Mouse (Mus musculus): Measurements from ENCODE around the gene Kdm7a.
A peak's percentile ranks its signal among the peaks of the same experiment; 100 is the strongest.

Gene Kdm7a

GRCm38 (mm10) chr6:39205650-39206580, 674 bp downstream of the Kdm7a start:
- no peak for DNase-seq

DNA sequence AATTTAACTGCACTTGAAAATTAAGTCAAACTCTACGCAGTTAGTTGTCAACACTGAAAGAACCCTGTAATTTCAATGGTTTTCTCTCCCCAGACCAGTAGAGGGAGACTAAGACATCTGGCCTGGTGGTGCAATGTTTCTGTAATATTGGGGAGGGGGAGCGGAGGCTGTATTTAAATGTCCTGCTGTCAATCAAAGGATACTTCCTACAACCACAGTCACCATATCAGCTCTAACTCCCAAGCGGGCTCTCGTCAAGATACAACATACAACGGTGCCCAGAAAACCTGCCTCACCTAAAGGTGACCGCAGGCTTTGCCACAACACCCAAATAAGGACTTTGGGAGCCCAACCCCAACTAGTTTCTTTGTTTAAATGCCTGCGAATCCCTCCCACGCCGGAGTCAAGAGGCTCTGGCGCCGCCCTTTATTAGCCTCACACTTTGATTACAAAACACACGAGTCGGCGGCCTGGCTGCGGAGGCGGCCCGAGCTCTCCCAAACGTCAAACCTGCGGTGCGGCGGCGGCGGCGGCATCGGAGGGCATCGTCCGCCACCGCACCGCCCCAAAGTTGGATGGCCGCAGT, 1.4 kb downstream of the Kdm7a start:
- peak; percentile 87 for DNase-seq

DNA sequence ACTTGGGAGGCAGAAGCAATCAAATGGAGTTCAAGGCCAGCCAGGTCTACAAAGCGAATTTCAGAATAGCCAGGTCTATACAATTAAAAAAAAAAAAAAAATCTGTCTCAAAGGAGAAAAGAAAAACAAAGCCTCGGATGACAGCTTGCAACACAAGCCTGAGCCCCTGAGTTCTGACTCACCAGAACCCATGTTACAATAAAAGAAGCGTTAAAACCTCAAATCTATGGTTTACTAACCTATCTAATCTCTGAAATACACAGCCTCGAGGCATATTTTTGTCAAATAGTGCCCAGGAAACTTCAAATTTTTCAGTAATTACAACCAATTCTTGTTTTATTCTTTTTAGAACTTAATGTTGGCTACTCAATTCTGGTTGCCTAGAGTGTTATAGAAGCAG, 2.1 kb downstream of the Kdm7a start:
- no peak for DNase-seq

DNA sequence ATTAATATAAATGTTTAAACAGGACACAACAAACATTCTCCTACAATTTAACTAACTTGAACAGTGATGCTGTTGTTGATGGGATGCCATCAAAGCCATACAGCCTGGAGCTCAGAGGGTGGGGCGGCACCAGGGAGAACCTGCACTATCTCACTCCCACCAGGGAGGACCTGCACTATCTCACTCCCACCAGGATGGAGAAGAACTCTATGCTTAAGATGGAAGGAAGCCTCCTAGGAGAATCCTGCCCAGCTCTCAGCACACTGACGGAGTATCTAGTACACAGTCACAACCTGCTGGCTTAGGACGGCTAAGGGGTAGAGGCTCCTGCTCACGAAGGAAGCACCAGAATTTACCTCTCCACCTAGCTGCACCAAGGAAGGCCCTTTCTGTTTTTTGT, 3.4 kb downstream of the Kdm7a start:
- DNase-seq = no peak

DNA sequence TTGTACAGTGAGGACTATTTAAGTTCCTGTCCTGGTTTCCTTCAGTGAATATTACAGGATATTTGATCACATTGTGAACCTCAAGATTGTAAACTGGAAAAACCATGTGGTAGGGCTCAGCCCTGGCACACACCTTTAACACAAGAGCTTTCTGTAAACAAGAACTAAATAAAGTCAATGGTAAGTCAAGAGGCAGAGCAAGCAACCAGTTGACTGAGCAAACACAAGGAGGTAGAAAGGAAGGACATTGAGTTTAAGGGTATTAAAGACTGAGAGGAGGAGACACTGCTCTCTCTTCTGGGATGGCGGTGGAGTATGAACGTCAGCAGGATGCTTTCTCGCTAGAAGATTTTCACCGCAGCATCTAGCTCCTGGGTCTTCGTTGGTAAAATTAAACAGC, 13.6 kb downstream of the Kdm7a start:
- no peak for DNase-seq

DNA sequence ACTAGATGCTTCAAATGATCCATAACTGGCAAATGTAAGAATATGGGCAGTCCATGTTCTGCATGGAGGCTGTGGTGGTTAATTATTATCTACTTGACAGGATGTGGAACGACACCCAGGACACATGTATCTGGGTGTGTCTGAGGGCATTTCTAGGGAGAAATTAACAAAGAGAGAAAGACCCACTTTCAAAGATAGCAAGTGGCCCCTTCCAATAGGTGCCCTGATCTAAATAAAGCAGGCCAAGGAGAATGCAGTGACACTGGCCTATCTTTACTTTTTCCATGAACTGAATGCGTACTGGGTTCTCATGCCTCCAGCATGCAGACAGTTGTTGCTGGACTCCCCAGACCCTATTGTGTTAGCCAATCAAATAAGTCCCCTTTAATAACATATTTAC, 15.1 kb downstream of the Kdm7a start:
- DNase-seq = peak; percentile 17

DNA sequence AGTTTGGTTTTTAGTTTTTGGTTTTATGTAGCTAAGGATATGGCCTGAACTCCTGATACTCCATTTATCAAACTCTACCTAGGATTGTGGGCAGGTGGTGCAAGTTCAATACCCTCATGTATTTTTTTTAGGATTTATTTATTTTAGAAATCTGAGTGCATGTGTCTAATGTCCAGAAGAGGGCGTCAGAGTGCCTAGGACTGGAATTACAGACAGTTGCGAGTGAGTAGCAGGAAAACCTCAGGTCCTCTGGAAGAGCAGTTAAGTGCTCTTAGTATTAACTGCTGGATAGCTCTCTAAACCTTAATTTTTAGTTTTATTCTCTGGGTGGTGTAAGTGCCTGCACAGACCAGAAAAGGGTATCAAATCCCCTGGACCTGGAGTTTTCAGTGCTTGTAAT, 19.4 kb downstream of the Kdm7a start:
- peak; percentile 44 for DNase-seq

GRCm38 (mm10) chr6:39169089-39169488, 37.5 kb downstream of the Kdm7a start:
- DNase-seq = no peak

DNA sequence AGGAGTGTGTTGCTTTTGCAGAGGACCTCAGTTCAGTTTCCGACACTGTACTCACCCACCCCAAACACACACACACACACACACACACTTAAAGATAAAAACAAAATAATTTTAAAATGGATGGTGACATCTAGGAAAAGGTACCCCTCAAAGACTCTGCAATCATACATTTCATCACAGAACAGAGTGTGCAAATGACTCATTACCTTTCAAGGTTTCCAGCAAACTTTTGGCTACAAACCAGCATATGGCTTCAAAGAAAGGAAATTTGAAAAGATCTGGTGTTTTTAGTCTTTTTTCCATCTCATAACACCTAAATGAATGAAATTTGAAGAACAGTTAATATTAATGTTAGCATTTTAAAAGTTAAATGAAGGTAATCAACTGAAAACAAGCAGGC, 41.7 kb downstream of the Kdm7a start:
- DNase-seq = no peak

GRCm38 (mm10) chr6:39161975-39162374, 44.6 kb downstream of the Kdm7a start:
- no peak for DNase-seq

DNA sequence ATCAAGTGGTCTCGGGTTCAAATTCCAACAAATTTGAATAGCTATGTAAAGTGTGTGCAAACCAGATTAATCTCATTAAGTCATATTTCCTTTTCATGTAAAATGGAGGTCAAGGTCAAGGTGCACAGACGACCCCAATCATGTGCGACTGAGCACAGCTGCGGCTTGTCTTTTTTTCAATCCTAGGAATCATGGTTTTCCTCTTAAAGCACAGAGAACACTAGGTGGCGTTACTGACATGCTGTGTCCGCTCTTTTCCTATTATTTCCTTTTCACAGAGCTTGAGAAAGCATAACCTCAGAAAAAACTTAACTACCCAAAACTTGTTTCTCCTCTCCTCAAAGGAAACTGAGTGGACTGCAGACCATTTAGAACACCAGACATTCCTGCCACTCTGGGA, 60.5 kb downstream of the Kdm7a start:
- peak; percentile 19 for DNase-seq

- DNase-seq = no peak
Observed at GRCm38 (mm10) chr6:39132556-39132955, 74.0 kb downstream of the Kdm7a start.

DNA sequence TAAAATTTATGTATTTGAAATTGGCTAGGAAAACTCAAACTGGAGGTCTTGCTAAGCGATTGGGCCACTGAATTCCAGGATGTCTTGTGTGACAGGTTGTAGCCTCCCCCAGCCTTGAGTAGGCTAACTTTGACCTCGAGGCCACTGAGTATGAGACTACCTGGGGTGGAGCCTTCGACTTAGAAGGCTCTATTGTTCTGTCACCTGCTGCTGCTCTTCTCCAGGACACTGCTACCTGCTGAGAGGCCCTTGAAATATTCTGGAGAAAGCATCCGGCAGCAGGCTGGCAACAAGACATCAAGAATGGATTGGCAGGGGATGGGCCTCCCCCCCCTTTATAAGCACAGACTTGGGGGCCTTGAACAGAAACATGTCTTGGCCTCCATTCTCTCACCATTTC, 75.1 kb downstream of the Kdm7a start:
- DNase-seq = no peak

GRCm38 (mm10) chr6:39124719-39125118, 81.9 kb downstream of the Kdm7a start:
- no peak for DNase-seq

DNA sequence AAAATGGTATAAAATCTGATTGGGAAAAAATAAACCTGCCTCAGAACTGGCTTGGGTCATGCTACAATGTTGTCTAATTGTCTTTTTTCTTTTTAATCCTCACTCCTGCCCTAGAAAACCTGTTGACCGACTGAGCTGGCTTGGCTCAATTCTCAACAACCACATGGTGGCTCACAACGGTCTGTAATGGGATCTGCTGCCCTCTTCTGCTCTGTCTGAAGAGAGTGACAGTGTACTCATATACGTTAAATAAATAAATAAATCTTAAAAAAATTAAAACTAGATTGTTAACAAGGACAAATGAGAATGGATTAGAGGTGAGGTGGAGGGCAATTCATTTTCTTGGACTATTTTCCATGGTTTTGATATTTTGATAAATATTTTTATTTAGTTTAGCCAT, 85.9 kb downstream of the Kdm7a start:
- DNase-seq = no peak

GRCm38 (mm10) chr6:39118456-39118881, 88.1 kb downstream of the Kdm7a start:
- DNase-seq = no peak

GRCm38 (mm10) chr6:39117584-39118455, 88.8 kb downstream of the Kdm7a start, which contains the start of gene Parp12:
Gene Parp12 (minus strand): TSS chr6:39118349.
- peak; percentile 81 for DNase-seq

- DNase-seq = no peak
Observed at GRCm38 (mm10) chr6:39115438-39115837, 91.2 kb downstream of the Kdm7a start.

DNA sequence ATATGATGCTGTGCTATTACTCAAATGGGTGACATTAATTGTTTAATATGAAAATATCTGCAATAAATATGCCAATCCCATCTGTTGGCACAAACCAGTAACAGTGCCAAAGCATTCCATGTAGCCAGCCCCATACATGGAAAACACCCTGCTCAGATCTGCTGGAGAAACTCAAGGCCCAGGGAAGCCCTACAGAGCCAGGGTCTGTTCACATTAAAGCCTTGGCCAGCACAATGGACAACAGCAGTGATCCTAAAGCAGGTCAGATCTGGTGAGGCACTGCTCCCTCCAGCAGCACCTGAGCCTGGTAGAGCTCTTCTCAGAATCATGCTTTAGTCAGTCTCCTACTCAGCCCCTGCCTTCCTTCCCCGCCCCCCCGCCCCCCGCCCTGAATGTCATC, 93.4 kb downstream of the Kdm7a start:
- DNase-seq = no peak

DNA sequence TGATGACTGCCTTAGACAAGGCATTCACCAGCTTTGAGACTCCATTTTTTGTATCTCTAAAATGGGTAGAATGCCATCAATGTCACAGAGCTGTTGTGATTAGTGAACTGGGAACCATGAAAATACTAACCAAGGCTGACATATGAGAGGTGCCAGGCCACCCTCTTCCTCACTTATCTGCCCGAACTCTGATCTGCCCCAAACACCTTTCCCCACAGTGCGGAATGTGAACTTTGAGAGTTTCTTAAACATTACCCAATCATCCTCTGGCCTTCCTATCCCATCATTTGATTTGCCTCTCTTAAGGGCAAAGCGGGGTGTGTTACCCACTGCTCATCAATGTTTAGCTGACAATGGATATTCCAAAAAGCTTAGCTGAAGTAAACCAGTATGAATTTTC, 93.9 kb downstream of the Kdm7a start:
- DNase-seq = no peak

- peak; percentile 12 for DNase-seq
Observed at GRCm38 (mm10) chr6:39106812-39107211, 99.8 kb downstream of the Kdm7a start.

DNA sequence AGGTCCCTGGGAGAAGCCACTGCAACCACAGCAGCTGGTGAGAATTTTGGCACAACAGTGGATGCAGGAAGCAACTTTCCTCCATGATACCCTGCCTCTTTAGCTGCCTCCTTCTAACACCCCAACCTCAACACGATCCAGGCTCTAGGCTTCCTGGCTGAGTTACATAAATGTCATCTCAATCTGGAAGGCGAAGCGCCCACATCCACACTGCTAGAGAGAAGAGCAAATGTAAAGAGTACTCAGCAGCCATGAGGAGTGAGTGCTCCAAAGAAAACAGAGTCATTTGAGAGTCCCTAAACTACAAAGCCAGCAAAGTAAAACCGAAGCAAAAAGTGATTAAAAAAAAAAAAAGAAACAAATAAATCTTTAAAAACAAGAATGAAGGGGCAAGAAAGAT, 102.0 kb downstream of the Kdm7a start:
- DNase-seq = no peak
